Mouse (Mus musculus) central nervous system, embryonic 11.5 days (tissue): Measurements from ENCODE around the gene Pik3cd. TPM values are rescaled to one million over a fixed set of nuclear protein-coding genes. Genes with fewer than 3 reads are reported as not detected.

Experiments used
- polyA plus RNA-seq: library from polyadenylated mRNA; depleted of rRNA; stranded (reverse); fragments of >200 nt; gene quantifications from 2 replicates; pipeline ENCODE4 v1.2.3, GENCODE M21; 2012; rRNA removed

The Pik3cd gene
- 8.3 TPM in 2 replicates for polyA plus RNA-seq

DNA sequence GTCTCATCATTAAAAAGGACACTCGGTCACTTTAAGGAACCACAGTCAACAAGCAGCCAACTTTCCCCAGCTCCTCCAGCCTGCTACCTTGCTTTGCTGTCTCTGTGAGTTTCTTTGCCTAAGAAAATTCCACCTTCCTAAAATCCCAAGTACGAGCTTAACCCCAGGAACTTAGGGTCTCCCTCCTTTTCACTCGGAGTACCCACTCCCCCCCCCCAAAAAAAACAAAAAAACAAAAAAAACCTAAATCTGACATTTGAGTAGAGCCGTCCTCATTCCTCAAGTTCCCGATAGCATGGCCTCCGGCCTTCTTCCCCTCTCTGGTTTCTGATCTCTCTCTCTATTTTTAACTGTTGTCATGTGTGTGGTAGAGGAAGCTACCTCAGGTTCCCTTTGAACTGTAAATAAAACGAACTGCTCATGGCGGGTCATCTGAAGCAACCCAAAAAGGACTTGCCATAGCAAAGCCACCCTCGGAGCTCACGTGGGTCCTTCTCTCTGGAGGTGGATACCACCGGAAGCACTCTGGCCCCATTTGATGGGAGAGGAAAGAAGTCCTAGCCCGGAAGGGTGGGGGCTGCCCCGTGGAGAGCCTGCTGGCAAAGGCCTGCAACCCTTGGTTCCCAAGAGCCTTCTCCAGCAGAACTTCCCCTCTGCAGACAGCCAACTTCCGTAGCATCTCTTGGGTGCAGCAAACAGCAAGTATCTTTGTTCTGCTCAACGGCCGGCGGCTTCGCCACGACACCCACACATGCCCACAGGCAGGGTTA lies at the start of gene Pik3cd:
Gene Pik3cd, minus strand, starts transcription at position 362 of the 770 bp plus-strand sequence.

DNA sequence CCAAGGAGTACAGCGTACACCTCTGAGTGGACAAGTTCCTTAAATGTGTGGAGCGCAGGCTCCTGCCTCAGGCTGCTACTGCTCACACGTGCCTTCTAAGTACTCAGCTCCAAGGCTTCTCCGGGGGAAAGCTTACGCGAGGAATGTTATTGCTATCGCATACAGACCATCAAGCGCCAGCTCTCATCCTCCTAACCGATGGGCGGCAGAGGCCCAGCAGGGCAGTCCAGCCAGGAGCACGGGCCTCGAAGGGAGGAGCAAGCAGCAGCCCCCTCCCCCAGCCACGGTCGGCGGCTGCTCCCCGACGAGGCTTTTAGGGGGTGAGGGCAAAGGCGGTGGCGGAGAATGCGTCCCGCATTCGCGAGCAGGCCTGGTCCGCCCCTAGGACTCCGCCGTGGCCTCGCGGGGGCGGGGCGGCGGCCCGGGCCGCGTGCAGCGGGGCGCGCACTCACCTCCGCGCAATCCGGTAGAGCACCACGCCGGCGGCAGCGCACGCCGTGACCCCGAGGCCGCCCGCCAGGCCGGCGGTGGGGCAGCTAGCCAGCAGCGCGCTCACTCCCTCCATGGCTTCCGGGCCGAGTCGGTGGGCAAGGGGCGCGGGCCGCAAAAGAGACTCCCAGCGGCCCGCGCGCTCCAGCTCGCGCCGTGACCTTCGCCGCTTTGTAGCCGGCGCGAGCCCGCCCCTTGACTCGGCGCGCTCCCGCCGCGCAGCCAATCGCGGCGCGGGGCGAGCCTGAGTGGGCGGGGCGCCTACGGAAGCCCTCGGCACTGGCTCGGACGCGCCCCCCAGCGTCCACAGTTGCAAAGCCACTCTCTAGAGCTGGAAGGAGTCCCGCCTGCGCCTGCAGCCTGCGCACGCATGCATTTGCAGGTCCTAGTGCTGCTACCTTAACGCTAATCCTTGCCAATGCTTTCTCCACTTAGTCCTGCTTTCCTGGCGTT lies 35.3 kb upstream of the Pik3cd start, which contains the start of gene Tmem201:
Gene Tmem201, minus strand, starts transcription at position 662 of the 942 bp plus-strand sequence.

Other genes with a start within 250 kb of the Pik3cd start
- gene Rbp7, start 247.6 kb downstream of the Pik3cd start, polyA plus RNA-seq = 0.24 TPM in 1 of 2 replicates, not detected in the other
- not detected in 2 replicates for gene Tmem274, start 225.2 kb downstream of the Pik3cd start, polyA plus RNA-seq
- gene Nmnat1, start 217.4 kb downstream of the Pik3cd start, polyA plus RNA-seq = 10.7 and 13.0 TPM in 2 replicates
- gene Lzic, start 217.3 kb downstream of the Pik3cd start, polyA plus RNA-seq = 38.8 and 38.9 TPM in 2 replicates
- 35.4 and 40.5 TPM in 2 replicates for gene Ctnnbip1, start 184.3 kb downstream of the Pik3cd start, polyA plus RNA-seq
- 48.2 and 62.5 TPM in 2 replicates for gene Clstn1, start 116.1 kb downstream of the Pik3cd start, polyA plus RNA-seq
- 46.6 and 58.3 TPM in 2 replicates for gene Tmem201, start 35.5 kb upstream of the Pik3cd start, polyA plus RNA-seq
- gene Slc25a33, start 71.7 kb upstream of the Pik3cd start, polyA plus RNA-seq = 7.5 and 9.7 TPM in 2 replicates